Mouse (Mus musculus) hindbrain, embryonic 15.5 days (tissue): ENCODE measurements around the gene Sprr2f. TPM values are rescaled to one million over a fixed set of nuclear protein-coding genes. Genes with fewer than 3 reads are reported as not detected.

Source experiments
- polyA plus RNA-seq: library from polyadenylated mRNA; unstranded; fragments of >200 nt; fragmentation: Nextera tagmentation; extraction: Ambion mirVana; gene quantifications from 2 replicates; pipeline ENCODE4 v1.2.1, GENCODE M21; 2015

Gene Sprr2f
- polyA plus RNA-seq, 1 experiment from 2014 or later: not detected

Other genes starting within 250 kb of the Sprr2f start
- not detected in 2 replicates for gene Prr9, start 241.2 kb upstream of the Sprr2f start, polyA plus RNA-seq
- gene Lelp1, start 222.4 kb upstream of the Sprr2f start, polyA plus RNA-seq: not detected in 2 replicates
- gene Sprr2a1, start 149.4 kb upstream of the Sprr2f start, polyA plus RNA-seq: not detected in 2 replicates
- gene Sprr2a2, start 149.3 kb upstream of the Sprr2f start, polyA plus RNA-seq: 0.29 TPM in 1 of 2 replicates, not detected in the other
- not detected in 2 replicates for gene Sprr2a3, start 79.8 kb upstream of the Sprr2f start, polyA plus RNA-seq
- 0.63 TPM in 1 of 2 replicates, not detected in the other for gene Sprr2b, start 48.6 kb upstream of the Sprr2f start, polyA plus RNA-seq
- gene Sprr2d, start 26.0 kb upstream of the Sprr2f start, polyA plus RNA-seq: not detected in 2 replicates
- not detected in 2 replicates for gene Sprr2e, start 13.0 kb upstream of the Sprr2f start, polyA plus RNA-seq
- gene Sprr2h, start 20.5 kb downstream of the Sprr2f start, polyA plus RNA-seq: not detected in 2 replicates
- not detected in 2 replicates for gene Sprr2i, start 42.8 kb downstream of the Sprr2f start, polyA plus RNA-seq
- gene Sprr2j-ps, start 52.9 kb downstream of the Sprr2f start, polyA plus RNA-seq: not detected in 2 replicates
- 6.2 and 10.3 TPM in 2 replicates for gene Gm9774, start 64.2 kb downstream of the Sprr2f start, polyA plus RNA-seq
- not detected in 2 replicates for gene Sprr2k, start 67.4 kb downstream of the Sprr2f start, polyA plus RNA-seq
- gene Sprr1b, start 73.6 kb downstream of the Sprr2f start, polyA plus RNA-seq: not detected in 2 replicates
- not detected in 2 replicates for gene Sprr3, start 93.5 kb downstream of the Sprr2f start, polyA plus RNA-seq
- not detected in 2 replicates for gene Sprr1a, start 120.7 kb downstream of the Sprr2f start, polyA plus RNA-seq
- gene Sprr4, start 135.3 kb downstream of the Sprr2f start, polyA plus RNA-seq: not detected in 2 replicates
- not detected in 2 replicates for gene 2310046K23Rik, start 169.3 kb downstream of the Sprr2f start, polyA plus RNA-seq
- gene Ivl, start 208.5 kb downstream of the Sprr2f start, polyA plus RNA-seq: not detected in 2 replicates
- not detected in 2 replicates for gene Smcp, start 223.8 kb downstream of the Sprr2f start, polyA plus RNA-seq
- gene 2210017I01Rik, start 242.3 kb downstream of the Sprr2f start, polyA plus RNA-seq: not detected in 2 replicates